Mouse (Mus musculus) stomach, embryonic 15.5 days (tissue): ENCODE results near the gene Nop56. TPM values are rescaled to one million over a fixed set of nuclear protein-coding genes. Genes with fewer than 3 reads are reported as not detected.

Experiments
- ATAC-seq: fragments of 200-750 bp; cut with Nextera tagmentation; 2 replicates; pipeline ENCODE4 v1.8.0; 2017; ENCODE audit warnings: low read depth, moderate number of reproducible peaks, moderate TSS enrichment; ENCODE audit not compliant: insufficient read depth, low FRiP score
- H3K27ac ChIP-seq: fragments of 300-500 bp; sonication (generic); 2 replicates; pipeline ENCODE4 v1.5.1; 2015; ENCODE audit warnings: mild to moderate bottlenecking, inconsistent platforms
- H3K27me3 ChIP-seq: fragments of 300-500 bp; sonication (generic); replicated peaks from 2 replicates; pipeline ENCODE4 v1.6.1; 2015; ENCODE audit warnings: inconsistent platforms
- H3K36me3 ChIP-seq: fragments of 300-500 bp; sonication (generic); 2 replicates; pipeline ENCODE4 v1.6.1; 2015; ENCODE audit warnings: inconsistent platforms
- H3K4me1 ChIP-seq: fragments of 300-500 bp; sonication (generic); 2 replicates; pipeline ENCODE4 v1.6.1; 2015; ENCODE audit warnings: inconsistent platforms
- H3K4me2 ChIP-seq: fragments of 300-500 bp; sonication (generic); 2 replicates; pipeline ENCODE4 v1.6.1; 2015; ENCODE audit warnings: mild to moderate bottlenecking, inconsistent platforms
- H3K4me3 ChIP-seq: fragments of 300-500 bp; sonication (generic); replicated peaks from 2 replicates; pipeline ENCODE4 v1.5.1; 2015; ENCODE audit warnings: inconsistent platforms
- H3K9ac ChIP-seq: fragments of 300-500 bp; sonication (generic); 2 replicates; pipeline ENCODE4 v1.6.1; 2015; ENCODE audit warnings: inconsistent platforms
- H3K9me3 ChIP-seq: fragments of 300-500 bp; sonication (generic); 2 replicates; pipeline ENCODE4 v1.6.1; 2016; ENCODE audit warnings: inconsistent platforms
- WGBS: fragments of 180-500 bp; shearing (Covaris S2); methylation state at CpG from one replicate; pipeline ENCODE4 v1.1.7; 2015; 5-methylcytosine and 5-hydroxymethylcytosine counted together
- polyA plus RNA-seq: library from polyadenylated mRNA; unstranded; fragments of >200 nt; fragmentation: Nextera tagmentation; extraction: Ambion mirVana; gene quantifications from 2 replicates; pipeline ENCODE4 v1.2.1, GENCODE M21; 2015

Gene Nop56
- polyA plus RNA-seq, 1 experiment from 2014 or later = 287 TPM

- 4% methylated on average over 20 of the region's 20 CpGs for WGBS
- peak overlapping the region; percentile 59; the same call in 1 of the 2 replicates for H3K27ac ChIP-seq
- H3K36me3 ChIP-seq = no peaks in the 10 kb centered on the region
- peaks cover 13% of the 10 kb centered on the region; the same call in 1 of the 2 replicates for H3K27me3 ChIP-seq
- peaks cover 27% of the 10 kb centered on the region for H3K4me1 ChIP-seq
- H3K9ac ChIP-seq = peak overlapping the region; percentile 56; the same call in 1 of the 2 replicates
- H3K9me3 ChIP-seq = no peaks in the 10 kb centered on the region
- peak overlapping the region; percentile 74 for H3K4me3 ChIP-seq
- peak overlapping the region; percentile 79 for H3K4me2 ChIP-seq
- ATAC-seq = no peak
Observed at GRCm38 (mm10) chr2:130296134-130296745, 22.0 kb downstream of the Nop56 start.

- no peak for ATAC-seq
- Histone ChIP-seq H3K27ac (no peak overlapping the region), H3K36me3 (no peaks in the 10 kb centered on the region), H3K4me3 (no peak overlapping the region), H3K27me3 (peaks cover 13% of the 10 kb centered on the region; the same call in 1 of the 2 replicates), H3K4me1 (peaks cover 27% of the 10 kb centered on the region), H3K4me2 (no peak overlapping the region), H3K9ac (no peak overlapping the region), H3K9me3 (no peaks in the 10 kb centered on the region)
- 84% methylated on average over 9 of the region's 9 CpGs for WGBS
Observed at GRCm38 (mm10) chr2:130297580-130297979, 23.4 kb downstream of the Nop56 start.

- Histone ChIP-seq H3K9ac (no peak overlapping the region), H3K36me3 (peaks cover 14% of the 10 kb centered on the region; the same call in 1 of the 2 replicates), H3K4me2 (no peak overlapping the region), H3K27me3 (no peaks in the 10 kb centered on the region), H3K4me1 (no peaks in the 10 kb centered on the region), H3K9me3 (no peaks in the 10 kb centered on the region), H3K4me3 (no peak overlapping the region), H3K27ac (no peak overlapping the region)
- no peak for ATAC-seq
- 66% methylated on average over 4 of the region's 4 CpGs for WGBS
Observed at GRCm38 (mm10) chr2:130303014-130303413, 28.8 kb downstream of the Nop56 start.

GRCm38 (mm10) chr2:130327057-130327456, 52.8 kb downstream of the Nop56 start:
- H3K4me3 ChIP-seq = no peak overlapping the region
- H3K9me3 ChIP-seq = no peaks in the 10 kb centered on the region
- H3K9ac ChIP-seq = no peak overlapping the region
- H3K36me3 ChIP-seq = no peaks in the 10 kb centered on the region
- no peaks in the 10 kb centered on the region for H3K4me1 ChIP-seq
- WGBS = 58% methylated on average over 1 of the region's 1 CpGs
- H3K27ac ChIP-seq = no peak overlapping the region
- ATAC-seq = no peak
- no peaks in the 10 kb centered on the region for H3K27me3 ChIP-seq
- H3K4me2 ChIP-seq = no peak overlapping the region

Other genes with a start within 250 kb of the Nop56 start
- not detected in 2 replicates for gene Tgm6, start 162.0 kb upstream of the Nop56 start, polyA plus RNA-seq
- 518 and 527 TPM in 2 replicates for gene Snrpb, start 95.0 kb upstream of the Nop56 start, polyA plus RNA-seq
- gene Tmc2, start 79.2 kb upstream of the Nop56 start, polyA plus RNA-seq = 0.04 TPM in 1 of 2 replicates, not detected in the other
- 171 and 192 TPM in 2 replicates for gene Idh3b, start 10.1 kb downstream of the Nop56 start, polyA plus RNA-seq
- 2.8 and 3.1 TPM in 2 replicates for gene Ebf4, start 20.7 kb downstream of the Nop56 start, polyA plus RNA-seq
- 46.4 and 47.5 TPM in 2 replicates for gene Cpxm1, start 123.1 kb downstream of the Nop56 start, polyA plus RNA-seq
- 0.14 TPM in 1 of 2 replicates, not detected in the other for gene Gm28372, start 130.8 kb downstream of the Nop56 start, polyA plus RNA-seq
- not detected in 2 replicates for gene 1700020A23Rik, start 130.8 kb downstream of the Nop56 start, polyA plus RNA-seq
- 0.10 TPM in 1 of 2 replicates, not detected in the other for gene Tmem239, start 132.0 kb downstream of the Nop56 start, polyA plus RNA-seq
- 78.8 and 88.6 TPM in 2 replicates for gene Vps16, start 149.9 kb downstream of the Nop56 start, polyA plus RNA-seq
- 11.1 and 14.0 TPM in 2 replicates for gene Pced1a, start 150.3 kb downstream of the Nop56 start, polyA plus RNA-seq
- 85.2 and 88.2 TPM in 2 replicates for gene Ptpra, start 175.8 kb downstream of the Nop56 start, polyA plus RNA-seq